Mouse (Mus musculus) embryo, embryonic 10.5 days (tissue): ENCODE results near the gene Rad23a.

Experiments used
- DNase-seq: peaks from one replicate; pipeline ENCODE4 v3.0.0-alpha.2; 2015; ENCODE audit warnings: low spot score

Gene Rad23a

GRCm38 (mm10) chr8:84813059-84813458 lies 27.4 kb downstream of the Rad23a start:
- DNase-seq: peak; percentile 93

- no peak for DNase-seq
These were observed 29.2 kb downstream of the Rad23a start for GRCm38 (mm10) chr8:84811303-84811702.

GRCm38 (mm10) chr8:84810896-84811295 lies 29.6 kb downstream of the Rad23a start:
- DNase-seq: peak; percentile 90

GRCm38 (mm10) chr8:84809941-84810280 lies 30.6 kb downstream of the Rad23a start:
- no peak for DNase-seq

GRCm38 (mm10) chr8:84809109-84809940 lies 31.1 kb downstream of the Rad23a start:
- no peak for DNase-seq

GRCm38 (mm10) chr8:84806031-84806430 lies 34.4 kb downstream of the Rad23a start:
- no peak for DNase-seq

- no peak for DNase-seq
These were observed 40.2 kb downstream of the Rad23a start, which contains the start of gene Nfix for GRCm38 (mm10) chr8:84799999-84800831. Nfix (minus strand) TSS chr8:84800344.

GRCm38 (mm10) chr8:84799136-84799931 lies 41.1 kb downstream of the Rad23a start:
- DNase-seq: no peak

GRCm38 (mm10) chr8:84798446-84799135 lies 41.9 kb downstream of the Rad23a start:
- DNase-seq: no peak

GRCm38 (mm10) chr8:84797971-84798370 lies 42.5 kb downstream of the Rad23a start:
- DNase-seq: no peak

GRCm38 (mm10) chr8:84797256-84797797 lies 43.1 kb downstream of the Rad23a start:
- DNase-seq: no peak

GRCm38 (mm10) chr8:84794486-84794885 lies 46.0 kb downstream of the Rad23a start:
- no peak for DNase-seq

- DNase-seq: no peak
These were observed 46.5 kb downstream of the Rad23a start for GRCm38 (mm10) chr8:84793791-84794485.

- no peak for DNase-seq
These were observed 47.3 kb downstream of the Rad23a start for GRCm38 (mm10) chr8:84793134-84793533.

- DNase-seq: no peak
These were observed 48.0 kb downstream of the Rad23a start for GRCm38 (mm10) chr8:84792429-84792947.

GRCm38 (mm10) chr8:84790537-84790936 lies 49.9 kb downstream of the Rad23a start:
- no peak for DNase-seq

- no peak for DNase-seq
These were observed 50.5 kb downstream of the Rad23a start for GRCm38 (mm10) chr8:84789855-84790486.

- no peak for DNase-seq
These were observed 51.1 kb downstream of the Rad23a start for GRCm38 (mm10) chr8:84789345-84789744.

GRCm38 (mm10) chr8:84788896-84789295 lies 51.6 kb downstream of the Rad23a start:
- DNase-seq: no peak
